Mouse (Mus musculus) midbrain, embryonic 15.5 days (tissue): ENCODE data around the gene Sin3a. TPM values are rescaled to one million over a fixed set of nuclear protein-coding genes. Genes with fewer than 3 reads are reported as not detected.

Source experiments
- ATAC-seq: fragments of 200-750 bp; cut with Nextera tagmentation; replicated peaks from 2 replicates; pipeline ENCODE4 v1.8.0; 2017; ENCODE audit warnings: moderate TSS enrichment
- H3K27ac ChIP-seq: fragments of 300-500 bp; sonication (generic); 2 replicates; pipeline ENCODE4 v1.5.1; 2015; ENCODE audit warnings: mild to moderate bottlenecking, inconsistent platforms
- H3K27me3 ChIP-seq: fragments of 300-500 bp; sonication (generic); replicated peaks from 2 replicates; pipeline ENCODE4 v1.6.1; 2015; ENCODE audit warnings: inconsistent platforms
- H3K36me3 ChIP-seq: fragments of 300-500 bp; sonication (generic); replicated peaks from 2 replicates; pipeline ENCODE4 v1.6.1; 2015; ENCODE audit warnings: inconsistent platforms
- H3K4me1 ChIP-seq: fragments of 300-500 bp; sonication (generic); 2 replicates; pipeline ENCODE4 v1.6.1; 2015; ENCODE audit warnings: inconsistent platforms
- H3K4me2 ChIP-seq: fragments of 300-500 bp; sonication (generic); 2 replicates; pipeline ENCODE4 v1.6.1; 2015; ENCODE audit warnings: inconsistent platforms, mild to moderate bottlenecking, moderate library complexity
- H3K4me3 ChIP-seq: fragments of 300-500 bp; sonication (generic); 2 replicates; pipeline ENCODE4 v1.5.1; 2015; ENCODE audit warnings: mild to moderate bottlenecking, inconsistent platforms
- H3K9ac ChIP-seq: fragments of 300-500 bp; sonication (generic); 2 replicates; pipeline ENCODE4 v1.6.1; 2015; ENCODE audit warnings: mild to moderate bottlenecking, inconsistent platforms
- H3K9me3 ChIP-seq: fragments of 300-500 bp; sonication (generic); 2 replicates; pipeline ENCODE4 v1.6.1; 2016; ENCODE audit warnings: inconsistent platforms
- WGBS: fragments of 180-500 bp; shearing (Covaris S2); methylation state at CpG from one replicate; pipeline ENCODE4 v1.1.7; 2015; ENCODE audit warnings: mixed read lengths; 5-methylcytosine and 5-hydroxymethylcytosine counted together
- polyA plus RNA-seq: library from polyadenylated mRNA; unstranded; fragments of >200 nt; fragmentation: Nextera tagmentation; extraction: Ambion mirVana; gene quantifications from 2 replicates; pipeline ENCODE4 v1.2.1, GENCODE M21; 2015

Gene Sin3a
- polyA plus RNA-seq, 1 experiment from 2014 or later: 25.0 TPM

DNA sequence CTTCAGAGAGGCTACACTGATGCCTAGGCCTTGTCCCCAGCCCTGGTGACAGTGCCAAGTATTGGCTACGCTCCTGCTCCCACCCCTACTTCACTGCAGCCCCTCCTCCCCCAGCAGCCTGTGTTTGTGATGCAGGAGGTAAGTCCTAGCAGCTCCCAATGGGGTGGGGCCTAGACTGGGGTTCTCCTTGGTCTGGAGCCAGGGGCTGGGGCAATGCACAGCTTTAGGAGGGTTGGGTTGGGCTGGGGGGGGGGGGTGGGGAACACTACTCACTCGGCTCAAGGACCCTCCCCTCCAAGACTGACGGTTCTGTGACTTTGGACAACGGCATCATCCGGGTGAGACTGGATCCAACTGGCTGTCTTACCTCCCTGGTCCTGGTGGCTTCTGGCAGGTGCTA is 67.7 kb downstream of the Sin3a start:
- 0 out of 2 replicates have a peak, but pooled peaks have one; percentile 25 for ATAC-seq
- no peak overlapping the region for H3K4me3 ChIP-seq
- no peaks in the 10 kb centered on the region for H3K4me1 ChIP-seq
- 89% methylated on average over 5 of the region's 5 CpGs for WGBS
- no peaks in the 10 kb centered on the region for H3K9me3 ChIP-seq
- peaks cover 38% of the 10 kb centered on the region for H3K36me3 ChIP-seq
- no peaks in the 10 kb centered on the region for H3K27me3 ChIP-seq
- H3K9ac ChIP-seq: no peak overlapping the region
- H3K27ac ChIP-seq: no peak overlapping the region
- H3K4me2 ChIP-seq: no peak overlapping the region

DNA sequence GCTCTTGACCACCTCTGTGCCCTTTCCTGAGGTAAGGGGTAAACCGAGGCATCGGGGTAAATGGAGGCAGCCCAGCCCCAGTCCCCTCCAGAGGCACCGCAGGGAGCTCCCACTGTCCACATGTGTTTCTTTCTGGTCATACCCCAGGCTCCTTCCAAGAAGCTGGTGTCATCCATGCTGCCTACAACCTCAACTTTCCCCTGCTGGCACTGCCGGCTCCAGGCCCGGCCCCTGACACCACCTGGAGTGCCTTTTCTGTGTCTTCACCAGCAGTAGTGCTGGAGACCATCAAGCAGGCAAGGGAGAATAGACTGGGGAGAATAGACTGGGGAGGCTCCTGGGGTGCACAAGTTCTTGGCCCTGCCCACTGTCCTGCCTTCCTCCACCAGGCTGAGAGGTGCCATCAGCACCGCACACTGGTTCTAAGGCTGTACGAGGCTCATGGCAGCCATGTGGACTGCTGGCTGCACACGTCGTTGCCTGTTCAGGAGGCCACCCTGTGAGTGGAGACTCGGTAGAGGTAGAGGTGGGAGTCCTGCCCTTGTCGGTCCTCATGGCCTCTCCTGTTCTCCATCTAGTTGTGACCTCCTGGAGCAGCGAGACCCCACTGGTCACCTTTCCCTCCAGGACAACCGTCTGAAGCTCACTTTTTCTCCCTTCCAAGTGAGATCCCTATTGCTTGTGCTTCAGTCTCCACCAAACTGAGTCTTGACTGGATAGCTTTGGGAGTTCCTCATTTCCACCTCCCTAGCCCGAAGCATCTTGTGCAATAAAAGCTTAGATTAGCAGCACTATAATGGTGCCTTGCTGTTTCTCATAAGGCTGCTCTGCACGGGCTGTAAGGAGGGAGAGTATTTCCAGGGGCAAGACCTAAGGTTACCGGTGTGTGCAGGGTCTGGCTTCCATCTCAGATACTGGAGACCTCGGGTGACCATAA is 69.8 kb downstream of the Sin3a start:
- Histone ChIP-seq H3K27me3 (no peaks in the 10 kb centered on the region), H3K4me3 (no peak overlapping the region), H3K4me2 (no peak overlapping the region), H3K27ac (no peak overlapping the region), H3K4me1 (peaks cover 6% of the 10 kb centered on the region), H3K9ac (no peak overlapping the region), H3K36me3 (peaks cover 35% of the 10 kb centered on the region), H3K9me3 (no peaks in the 10 kb centered on the region)
- 93% methylated on average over 17 of the region's 17 CpGs for WGBS
- no peak for ATAC-seq

DNA sequence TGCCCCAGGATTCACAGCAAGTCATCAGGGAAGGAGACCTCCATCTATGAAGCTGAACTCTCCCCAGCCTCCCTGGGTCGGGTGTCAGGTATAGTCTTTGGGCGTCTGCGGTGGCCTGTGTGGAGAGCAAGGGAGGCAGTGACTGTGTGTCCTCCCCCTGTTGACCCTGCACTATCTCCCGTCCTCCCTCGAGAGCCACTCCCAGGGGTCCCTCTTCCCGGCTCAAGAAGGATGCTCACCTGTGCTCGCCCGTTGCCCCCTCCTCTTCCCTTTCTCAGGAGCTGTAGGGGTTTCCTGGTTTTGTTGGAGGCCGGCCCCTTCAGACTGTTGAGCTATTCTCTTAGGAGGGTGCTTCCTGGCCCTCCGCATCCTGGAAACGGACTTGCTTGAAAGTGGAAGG is 71.4 kb downstream of the Sin3a start:
- ATAC-seq: no peak
- Histone ChIP-seq H3K4me3 (no peak overlapping the region), H3K9ac (no peak overlapping the region), H3K27me3 (no peaks in the 10 kb centered on the region), H3K27ac (no peak overlapping the region), H3K4me2 (no peak overlapping the region), H3K9me3 (no peaks in the 10 kb centered on the region), H3K4me1 (peaks cover 15% of the 10 kb centered on the region), H3K36me3 (peaks cover 24% of the 10 kb centered on the region; the same call in 1 of the 2 replicates)
- 88% methylated on average over 11 of the region's 11 CpGs for WGBS

DNA sequence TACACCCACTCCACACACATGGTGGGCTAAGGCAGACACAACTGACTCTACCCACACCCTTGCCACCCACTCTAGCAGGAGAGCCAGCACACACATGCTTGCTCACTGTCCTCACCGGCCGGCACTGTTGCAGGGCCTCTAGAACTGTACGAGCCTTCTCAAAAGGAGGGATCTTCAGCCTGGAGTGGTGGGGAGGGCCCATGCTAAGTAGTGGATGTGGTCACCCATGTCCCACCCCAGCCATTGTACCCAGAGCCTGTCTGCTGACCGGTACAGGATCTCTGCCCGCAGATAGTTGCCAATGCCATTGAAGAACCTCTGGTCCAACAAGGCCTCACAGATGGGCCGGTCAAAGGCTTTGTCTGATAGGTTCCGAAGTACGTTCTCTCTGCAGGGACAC is 73.0 kb downstream of the Sin3a start:
- Histone ChIP-seq H3K9me3 (no peaks in the 10 kb centered on the region), H3K27ac (no peak overlapping the region), H3K4me2 (no peak overlapping the region), H3K36me3 (peaks cover 14% of the 10 kb centered on the region; the same call in 1 of the 2 replicates), H3K4me3 (no peak overlapping the region), H3K4me1 (peaks cover 25% of the 10 kb centered on the region), H3K9ac (no peak overlapping the region), H3K27me3 (no peaks in the 10 kb centered on the region)
- ATAC-seq: no peak
- WGBS: 95% methylated on average over 8 of the region's 8 CpGs

DNA sequence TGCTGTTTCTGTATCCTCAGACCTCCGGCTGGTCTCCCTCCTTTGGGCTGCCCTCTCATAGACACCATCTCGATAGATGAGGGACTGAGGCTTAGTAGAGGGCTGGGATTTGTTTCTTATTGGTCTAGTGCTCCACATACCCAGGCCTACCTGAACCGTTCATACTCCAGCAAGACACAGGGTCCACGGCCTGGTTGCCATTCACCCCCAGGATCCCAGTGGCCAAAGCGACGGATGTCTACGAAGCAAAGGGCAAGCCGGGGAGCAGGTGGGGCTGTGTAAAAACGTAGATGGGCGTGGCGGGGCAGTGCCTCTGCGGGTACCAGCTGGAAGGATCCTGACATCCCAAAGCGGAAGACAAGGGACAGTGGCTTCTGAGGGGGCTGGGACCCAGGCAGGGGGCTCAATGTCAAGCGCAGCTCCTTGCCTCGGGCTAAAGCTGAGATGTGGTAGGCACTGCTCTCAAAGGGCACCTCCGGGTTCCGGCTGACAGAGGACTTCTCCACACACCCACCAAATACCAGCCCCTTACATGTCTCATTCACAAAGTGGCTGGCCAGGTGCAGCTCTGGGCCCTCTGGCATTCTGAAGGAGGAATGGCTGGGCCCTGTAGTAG is 74.7 kb downstream of the Sin3a start:
- H3K9ac ChIP-seq: no peak overlapping the region
- WGBS: 90% methylated on average over 17 of the region's 17 CpGs
- H3K36me3 ChIP-seq: peaks cover 9% of the 10 kb centered on the region; the same call in 1 of the 2 replicates
- peak overlapping the region; percentile 89; the same call in 1 of the 2 replicates for H3K27ac ChIP-seq
- no peak overlapping the region; the same call in 1 of the 2 replicates for H3K4me3 ChIP-seq
- ATAC-seq: no peak
- no peaks in the 10 kb centered on the region for H3K27me3 ChIP-seq
- H3K4me1 ChIP-seq: peaks cover 25% of the 10 kb centered on the region
- H3K4me2 ChIP-seq: peak overlapping the region; percentile 83
- no peaks in the 10 kb centered on the region for H3K9me3 ChIP-seq

DNA sequence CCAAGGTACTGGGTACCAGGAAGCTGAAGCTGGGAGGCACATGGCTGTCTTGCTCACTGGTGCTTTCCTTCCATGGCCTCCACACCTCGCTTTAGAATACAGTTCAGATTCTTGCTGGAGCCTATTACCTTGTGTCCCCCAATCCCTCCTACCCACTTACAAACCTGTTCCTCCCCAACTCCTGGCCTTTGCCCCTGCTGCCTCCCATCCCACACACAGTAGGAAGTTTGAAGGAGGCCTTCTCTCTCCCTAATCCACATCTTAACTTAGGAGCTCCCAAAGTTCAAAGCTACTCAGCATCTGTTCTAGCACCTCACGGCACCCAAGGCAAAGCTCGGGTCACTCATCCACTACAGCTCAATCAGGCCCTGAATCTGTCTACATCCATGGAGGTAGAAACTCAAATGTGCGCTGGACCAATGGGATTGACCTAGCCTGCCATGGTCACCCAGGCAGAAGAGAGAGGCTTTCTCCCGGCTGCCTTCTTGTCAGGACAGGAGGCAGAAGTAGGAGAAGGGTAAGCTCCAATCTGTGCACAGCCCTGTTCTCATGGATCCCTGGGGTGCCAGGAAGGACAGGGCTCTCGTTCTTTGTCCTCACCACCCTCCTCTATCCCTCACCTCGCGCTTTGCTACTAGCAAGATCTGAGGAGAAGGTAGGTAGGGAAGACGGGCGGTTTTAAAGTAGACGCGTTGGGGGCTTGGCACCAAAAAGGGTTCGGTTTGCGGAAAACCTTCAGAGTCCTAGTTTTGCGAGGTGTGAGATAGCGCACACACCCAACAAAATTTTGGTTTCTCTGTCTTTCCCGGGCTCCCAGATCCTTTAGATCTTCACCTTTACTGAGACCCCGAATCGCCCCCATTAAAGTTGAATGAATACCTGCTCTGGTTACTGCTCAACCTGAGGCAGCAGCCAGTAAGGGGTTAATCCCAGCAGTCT is 75.6 kb downstream of the Sin3a start:
- 8% methylated on average over 19 of the region's 19 CpGs for WGBS

DNA sequence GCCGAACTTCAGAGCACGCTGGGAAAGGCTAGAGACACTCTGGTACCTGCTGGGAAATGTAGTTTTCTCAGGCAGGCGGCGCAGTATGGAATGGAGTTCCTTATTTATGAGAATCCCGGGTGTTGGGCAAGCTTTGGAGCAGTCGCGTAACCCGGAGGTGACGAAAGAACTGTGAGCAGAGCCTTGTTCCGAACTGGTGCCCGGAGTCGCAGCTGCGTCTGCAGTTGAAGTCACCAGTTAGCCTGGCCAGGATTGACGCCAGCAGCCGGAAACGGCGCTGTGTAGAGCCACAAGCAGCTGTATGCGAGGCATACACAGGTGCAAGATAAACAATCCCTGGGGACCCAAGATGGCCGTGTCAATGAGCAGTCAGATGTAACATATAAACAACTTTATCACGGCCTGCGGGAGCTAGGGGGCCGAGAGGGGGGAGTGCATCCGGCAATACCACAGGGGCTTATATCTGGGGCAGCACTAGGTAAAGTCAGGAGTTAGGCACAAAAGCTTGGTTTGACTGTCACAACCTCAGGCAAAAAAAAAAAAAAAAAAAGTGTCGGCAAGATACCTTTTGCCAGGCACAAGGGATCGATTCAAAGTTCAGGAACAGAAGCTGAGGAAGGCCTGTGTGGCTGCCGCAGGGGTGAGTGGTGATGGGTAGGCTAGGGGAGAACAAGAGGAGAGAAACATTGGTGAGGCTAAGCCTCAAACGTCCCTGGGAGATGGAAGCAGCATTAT is 76.5 kb downstream of the Sin3a start, which contains the start of gene Neil1:
Neil1 (minus strand) TSS at position 162 of the 735 bp plus-strand sequence.
- ATAC-seq: peak; percentile 93
- 1% methylated on average over 27 of the region's 27 CpGs for WGBS
- peak within 1 kb of the TSS; percentile 83 for H3K4me2 ChIP-seq
- H3K36me3 ChIP-seq: peaks cover 5% of the 10 kb centered on the region; the same call in 1 of the 2 replicates
- H3K9ac ChIP-seq: peak within 1 kb of the TSS; percentile 65
- no peaks in the 10 kb centered on the region for H3K9me3 ChIP-seq
- H3K27me3 ChIP-seq: no peaks in the 10 kb centered on the region
- peak within 1 kb of the TSS; percentile 53 for H3K4me3 ChIP-seq
- H3K27ac ChIP-seq: peak within 1 kb of the TSS; percentile 89
- H3K4me1 ChIP-seq: peaks cover 25% of the 10 kb centered on the region

More for the DNA sequence above, 75.6 kb downstream of the Sin3a start:
- H3K27me3 ChIP-seq: no peaks in the 10 kb centered on the region
- H3K9ac ChIP-seq: peak overlapping the region; percentile 65
- ATAC-seq: peak; percentile 63
- no peaks in the 10 kb centered on the region for H3K9me3 ChIP-seq
- peak overlapping the region; percentile 53 for H3K4me3 ChIP-seq
- H3K36me3 ChIP-seq: peaks cover 9% of the 10 kb centered on the region; the same call in 1 of the 2 replicates
- peaks cover 25% of the 10 kb centered on the region for H3K4me1 ChIP-seq
- H3K4me2 ChIP-seq: peak overlapping the region; percentile 83
- H3K27ac ChIP-seq: peak overlapping the region; percentile 89

DNA sequence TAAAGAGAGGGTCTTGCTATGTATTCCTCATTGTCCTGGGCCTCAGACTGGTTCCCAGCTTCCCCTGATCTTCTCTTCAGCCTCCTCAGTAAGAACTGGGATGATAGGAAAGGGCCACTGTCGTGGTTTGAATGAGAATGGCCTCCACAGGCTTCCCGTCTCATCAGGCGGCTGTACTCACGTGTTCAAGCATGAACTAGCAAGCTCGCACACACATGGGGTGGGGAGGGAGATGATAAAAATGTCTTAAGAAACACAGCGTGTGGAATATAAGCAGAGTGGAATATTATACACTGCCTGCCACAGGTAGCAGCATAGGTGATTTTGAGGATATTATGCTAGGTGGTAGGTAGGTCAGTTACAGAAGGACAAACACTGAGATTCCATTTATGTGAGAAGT is 77.2 kb downstream of the Sin3a start:
- Histone ChIP-seq H3K27me3 (no peaks in the 10 kb centered on the region), H3K27ac (peak overlapping the region; percentile 89), H3K9ac (peak overlapping the region; percentile 56), H3K9me3 (no peaks in the 10 kb centered on the region), H3K4me3 (peak overlapping the region; percentile 53), H3K4me2 (peak overlapping the region; percentile 83), H3K4me1 (peaks cover 25% of the 10 kb centered on the region), H3K36me3 (peaks cover 4% of the 10 kb centered on the region; the same call in 1 of the 2 replicates)
- 77% methylated on average over 6 of the region's 6 CpGs for WGBS
- no peak for ATAC-seq

DNA sequence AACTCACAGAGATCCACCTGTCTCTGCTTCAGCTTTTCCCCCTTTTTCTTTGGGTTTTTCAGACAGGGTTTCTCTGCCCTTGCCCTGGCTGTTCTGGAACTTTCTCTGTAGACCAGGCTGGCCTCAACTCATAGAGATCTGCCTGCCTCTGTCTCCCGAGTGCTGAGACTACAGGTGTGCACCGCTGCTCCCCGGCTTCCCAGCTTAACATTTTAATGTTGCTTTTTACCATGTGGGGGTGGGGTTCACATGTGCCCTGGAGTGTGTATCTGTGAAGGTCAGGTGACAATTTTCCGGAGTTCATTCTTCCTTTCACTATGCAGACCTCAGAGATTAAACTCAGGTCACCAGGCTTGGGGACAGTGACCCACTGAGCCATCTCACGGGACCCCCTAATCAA is 78.4 kb downstream of the Sin3a start:
- Histone ChIP-seq H3K9ac (no peak overlapping the region), H3K27me3 (no peaks in the 10 kb centered on the region), H3K4me3 (no peak overlapping the region), H3K4me2 (no peak overlapping the region), H3K27ac (no peak overlapping the region), H3K36me3 (0 out of 2 replicates have a peak, but pooled peaks cover 5% of the 10 kb centered on the region), H3K4me1 (peaks cover 25% of the 10 kb centered on the region), H3K9me3 (no peaks in the 10 kb centered on the region)
- ATAC-seq: no peak
- WGBS: 89% methylated on average over 5 of the region's 5 CpGs

DNA sequence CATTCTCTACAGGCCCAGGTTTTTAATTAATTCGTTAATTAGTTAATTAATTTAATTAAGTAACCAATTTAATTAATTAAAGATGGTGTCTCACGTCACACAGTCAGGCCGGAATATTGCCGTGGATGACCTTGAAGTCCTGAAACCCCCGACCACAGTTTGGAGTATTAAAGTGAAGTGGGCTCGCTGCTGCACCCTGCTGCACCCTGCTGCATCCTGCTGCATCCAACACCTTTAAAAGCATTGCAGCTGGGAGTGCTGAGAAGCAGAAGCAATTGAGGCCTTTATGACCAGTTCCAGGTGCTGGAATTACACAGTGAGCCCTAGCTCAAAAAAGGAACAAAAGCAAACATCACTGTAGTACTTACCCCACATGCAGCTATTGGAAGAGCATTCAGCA is 80.5 kb downstream of the Sin3a start:
- Histone ChIP-seq H3K36me3 (0 out of 2 replicates have a peak, but pooled peaks cover 8% of the 10 kb centered on the region), H3K4me2 (no peak overlapping the region), H3K27ac (no peak overlapping the region), H3K27me3 (no peaks in the 10 kb centered on the region), H3K4me1 (peaks cover 28% of the 10 kb centered on the region), H3K9me3 (no peaks in the 10 kb centered on the region), H3K4me3 (no peak overlapping the region), H3K9ac (no peak overlapping the region)
- no peak for ATAC-seq
- WGBS: 51% methylated on average over 6 of the region's 6 CpGs

DNA sequence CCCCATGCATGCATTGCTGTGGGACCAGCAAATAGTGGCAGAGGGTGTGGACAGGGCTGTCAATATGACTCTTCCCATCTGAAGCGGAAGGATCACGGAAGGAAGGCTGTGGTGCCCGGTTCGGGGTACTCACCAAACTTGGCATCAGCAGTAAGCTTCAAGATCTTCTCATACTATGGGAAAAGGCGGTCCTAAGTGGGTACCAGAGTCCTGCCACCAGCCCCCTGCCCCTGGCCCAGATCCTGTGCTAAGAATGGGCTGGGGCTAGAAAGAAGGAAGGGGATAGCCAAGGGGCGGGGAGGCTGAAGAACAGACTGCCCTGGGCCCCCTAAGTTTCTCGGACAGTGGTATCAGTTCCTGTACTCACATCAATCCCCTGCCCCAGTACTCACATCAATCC is 84.5 kb downstream of the Sin3a start:
- 95% methylated on average over 7 of the region's 7 CpGs for WGBS
- Histone ChIP-seq H3K27ac (no peak overlapping the region), H3K4me2 (no peak overlapping the region; the same call in 1 of the 2 replicates), H3K9ac (no peak overlapping the region), H3K9me3 (no peaks in the 10 kb centered on the region), H3K36me3 (0 out of 2 replicates have a peak, but pooled peaks cover 8% of the 10 kb centered on the region), H3K27me3 (no peaks in the 10 kb centered on the region), H3K4me3 (no peak overlapping the region), H3K4me1 (peaks cover 24% of the 10 kb centered on the region)
- ATAC-seq: no peak
